Mouse (Mus musculus) heart, postnatal 0 days (tissue): ENCODE results near the gene Samd14.

Source experiments
- CTCF ChIP-seq: IDR thresholded peaks from 2 replicates; pipeline ENCODE4 v1.5.1; 2016; ENCODE audit warnings: antibody characterized with exemption, control low read depth, low read depth
- EP300 ChIP-seq: IDR thresholded peaks from 2 replicates; pipeline ENCODE4 v1.6.1; 2016; ENCODE audit warnings: antibody characterized with exemption, low read depth

DNA sequence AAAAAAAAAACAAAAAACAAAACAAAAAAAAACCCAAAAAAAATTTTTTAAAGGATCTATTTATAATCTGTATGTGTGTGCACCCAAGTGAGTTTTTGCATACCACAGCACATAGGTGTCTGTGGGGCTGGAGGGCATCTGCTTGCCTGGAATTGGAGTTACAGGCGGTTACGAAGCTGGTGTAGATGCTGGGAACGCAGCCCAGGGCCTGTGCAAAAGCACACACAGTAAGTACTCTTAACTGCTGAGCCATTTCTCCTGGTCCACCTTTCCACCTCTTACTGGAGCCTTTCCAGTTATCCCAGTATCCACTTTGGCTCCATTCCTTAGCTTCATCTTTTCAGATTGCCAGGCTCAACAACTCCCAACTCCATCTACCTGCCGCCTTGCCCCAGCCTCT lies 33.4 kb downstream of the Samd14 start:
- TF ChIP-seq CTCF (no peak), EP300 (no peak)
